Mouse (Mus musculus): ENCODE results near the gene Sept4. TPM values are rescaled to one million over a fixed set of nuclear protein-coding genes. Genes with fewer than 3 reads are reported as not detected.

Gene Sept4
- polyA plus RNA-seq, 1 experiment = 19.4 TPM

GRCm38 (mm10) chr11:87591526-87592353 lies 23.0 kb downstream of the Sept4 start, which contains the start of gene Mtmr4:
TSS of gene Mtmr4 (plus strand) at chr11:87592162.
- TF ChIP-seq POLR2A (IDR thresholded peaks at IDR 0.05; ENCODE audit: borderline replicate concordance, extremely low read depth, insufficient read depth, insufficient read length, poor library complexity, severe bottlenecking) (peak; percentile 66; the same call in 1 of the 2 replicates), CTCF (IDR thresholded peaks at IDR 0.05; ENCODE audit: borderline replicate concordance, extremely low read depth, insufficient read depth, insufficient read length) (no peak)
- peak; percentile 100 for DNase-seq (ENCODE audit: low read depth)

- TF ChIP-seq CTCF (IDR thresholded peaks at IDR 0.05; ENCODE audit: borderline replicate concordance, extremely low read depth, insufficient read depth, insufficient read length) = peak; percentile 8; the same call in 1 of the 2 replicates
- no peak for TF ChIP-seq POLR2A (IDR thresholded peaks at IDR 0.05; ENCODE audit: borderline replicate concordance, extremely low read depth, insufficient read depth, insufficient read length, poor library complexity, severe bottlenecking)
- no peak for DNase-seq (ENCODE audit: low read depth)
These were observed 23.6 kb downstream of the Sept4 start for GRCm38 (mm10) chr11:87592354-87592695.

GRCm38 (mm10) chr11:87592713-87593598 lies 24.3 kb downstream of the Sept4 start:
- TF ChIP-seq CTCF (IDR thresholded peaks at IDR 0.05; ENCODE audit: borderline replicate concordance, extremely low read depth, insufficient read depth, insufficient read length) = no peak
- no peak for TF ChIP-seq POLR2A (IDR thresholded peaks at IDR 0.05; ENCODE audit: borderline replicate concordance, extremely low read depth, insufficient read depth, insufficient read length, poor library complexity, severe bottlenecking)
- DNase-seq (ENCODE audit: low read depth) = no peak

GRCm38 (mm10) chr11:87595327-87595841 lies 26.7 kb downstream of the Sept4 start:
- TF ChIP-seq CTCF (IDR thresholded peaks at IDR 0.05; ENCODE audit: borderline replicate concordance, extremely low read depth, insufficient read depth, insufficient read length) (no peak), POLR2A (IDR thresholded peaks at IDR 0.05; ENCODE audit: borderline replicate concordance, extremely low read depth, insufficient read depth, insufficient read length, poor library complexity, severe bottlenecking) (peak; percentile 91)
- DNase-seq (ENCODE audit: low read depth) = peak; percentile 96

DNA sequence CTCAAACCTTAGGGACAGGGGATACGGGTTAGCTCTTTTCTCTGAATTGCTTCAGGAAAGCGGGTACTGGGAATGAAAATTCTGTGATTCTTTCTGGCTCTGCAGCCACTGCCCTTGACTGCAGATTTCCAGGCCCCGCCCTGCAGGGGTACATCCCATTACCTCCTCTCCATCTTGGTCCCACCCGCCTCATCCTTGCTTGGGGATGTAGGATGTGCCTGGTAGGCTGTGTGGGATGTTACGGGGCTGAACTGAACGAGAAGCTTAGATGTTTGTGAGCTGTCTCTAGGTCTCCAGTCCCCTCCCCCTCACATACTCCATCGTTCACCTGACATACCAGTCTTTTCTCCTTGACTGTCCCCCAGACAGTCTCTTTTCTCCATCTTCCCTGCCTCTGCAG lies 27.3 kb downstream of the Sept4 start:
- DNase-seq (ENCODE audit: low read depth) = peak; percentile 53
- no peak for TF ChIP-seq POLR2A (IDR thresholded peaks at IDR 0.05; ENCODE audit: borderline replicate concordance, extremely low read depth, insufficient read depth, insufficient read length, poor library complexity, severe bottlenecking)
- TF ChIP-seq CTCF (IDR thresholded peaks at IDR 0.05; ENCODE audit: borderline replicate concordance, extremely low read depth, insufficient read depth, insufficient read length) = no peak

- TF ChIP-seq CTCF (IDR thresholded peaks at IDR 0.05; ENCODE audit: borderline replicate concordance, extremely low read depth, insufficient read depth, insufficient read length) (peak; percentile 35; the same call in 1 of the 2 replicates), POLR2A (IDR thresholded peaks at IDR 0.05; ENCODE audit: borderline replicate concordance, extremely low read depth, insufficient read depth, insufficient read length, poor library complexity, severe bottlenecking) (no peak)
- DNase-seq (ENCODE audit: low read depth) = peak; percentile 72
These were observed 27.8 kb downstream of the Sept4 start for GRCm38 (mm10) chr11:87596492-87596891.

- DNase-seq (ENCODE audit: low read depth) = no peak
- no peak for TF ChIP-seq CTCF (IDR thresholded peaks at IDR 0.05; ENCODE audit: borderline replicate concordance, extremely low read depth, insufficient read depth, insufficient read length)
- no peak for TF ChIP-seq POLR2A (IDR thresholded peaks at IDR 0.05; ENCODE audit: borderline replicate concordance, extremely low read depth, insufficient read depth, insufficient read length, poor library complexity, severe bottlenecking)
These were observed 28.4 kb downstream of the Sept4 start for GRCm38 (mm10) chr11:87597061-87597460.

DNA sequence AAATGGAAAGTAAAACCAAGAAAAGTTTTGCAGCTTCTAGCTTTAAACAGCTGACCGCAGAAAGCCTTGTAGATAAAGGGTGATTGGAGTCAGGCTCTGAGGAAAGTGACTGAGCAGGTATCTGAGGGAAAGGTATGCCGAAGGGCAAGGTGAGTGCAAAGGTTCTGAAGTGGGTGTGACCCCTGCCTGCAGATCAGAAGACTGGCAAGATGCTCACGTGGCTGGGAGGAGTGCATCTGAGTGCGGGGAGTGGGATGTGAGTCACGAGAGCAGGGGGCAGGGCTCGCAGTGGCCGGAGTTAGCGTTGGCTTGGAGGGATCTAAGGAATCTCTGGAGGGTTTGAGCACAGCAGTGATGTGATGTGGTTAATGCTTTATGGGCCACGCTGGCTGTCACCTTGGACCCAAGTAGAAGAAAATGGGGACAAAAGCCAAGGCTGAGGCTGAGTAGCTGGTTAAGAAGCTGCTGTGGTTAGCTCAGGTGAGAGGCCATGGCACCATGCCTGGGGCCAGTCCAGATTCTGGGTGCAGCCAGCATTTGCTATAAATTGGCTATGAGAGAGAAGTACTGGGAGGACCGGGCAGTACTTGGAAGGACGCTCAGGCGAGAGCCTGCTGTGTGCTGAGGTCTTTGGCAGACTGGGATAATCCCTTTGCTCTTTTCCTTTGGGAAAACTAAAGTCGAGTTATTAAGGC lies 30.8 kb downstream of the Sept4 start:
- no peak for TF ChIP-seq CTCF (IDR thresholded peaks at IDR 0.05; ENCODE audit: borderline replicate concordance, extremely low read depth, insufficient read depth, insufficient read length)
- no peak for TF ChIP-seq POLR2A (IDR thresholded peaks at IDR 0.05; ENCODE audit: borderline replicate concordance, extremely low read depth, insufficient read depth, insufficient read length, poor library complexity, severe bottlenecking)
- no peak for DNase-seq (ENCODE audit: low read depth)

DNA sequence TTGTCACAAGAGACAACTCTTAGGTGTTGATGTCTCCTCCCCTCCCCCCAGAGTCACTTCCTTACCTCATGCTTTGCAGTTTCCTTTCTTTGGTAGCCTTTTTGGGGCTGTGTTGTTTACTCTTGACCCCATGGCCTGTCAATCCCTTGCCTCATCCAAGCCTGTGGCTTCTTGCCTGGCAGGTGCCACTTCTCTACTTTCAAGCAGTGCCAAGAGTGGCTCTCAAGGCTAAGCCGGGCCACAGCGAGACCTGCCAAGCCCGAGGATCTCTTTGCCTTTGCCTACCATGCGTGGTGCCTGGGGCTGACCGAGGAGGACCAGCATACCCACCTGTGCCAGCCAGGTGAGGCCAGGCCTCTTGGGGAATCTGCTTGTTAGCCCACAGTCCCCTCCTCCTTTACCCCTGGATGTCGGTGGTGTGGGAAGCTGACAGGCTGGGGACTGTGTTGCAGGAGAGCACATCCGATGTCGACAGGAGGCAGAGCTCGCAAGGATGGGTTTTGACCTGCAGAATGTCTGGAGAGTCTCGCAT lies 31.7 kb downstream of the Sept4 start:
- TF ChIP-seq POLR2A (IDR thresholded peaks at IDR 0.05; ENCODE audit: borderline replicate concordance, extremely low read depth, insufficient read depth, insufficient read length, poor library complexity, severe bottlenecking) = no peak
- no peak for TF ChIP-seq CTCF (IDR thresholded peaks at IDR 0.05; ENCODE audit: borderline replicate concordance, extremely low read depth, insufficient read depth, insufficient read length)
- DNase-seq (ENCODE audit: low read depth) = no peak

DNA sequence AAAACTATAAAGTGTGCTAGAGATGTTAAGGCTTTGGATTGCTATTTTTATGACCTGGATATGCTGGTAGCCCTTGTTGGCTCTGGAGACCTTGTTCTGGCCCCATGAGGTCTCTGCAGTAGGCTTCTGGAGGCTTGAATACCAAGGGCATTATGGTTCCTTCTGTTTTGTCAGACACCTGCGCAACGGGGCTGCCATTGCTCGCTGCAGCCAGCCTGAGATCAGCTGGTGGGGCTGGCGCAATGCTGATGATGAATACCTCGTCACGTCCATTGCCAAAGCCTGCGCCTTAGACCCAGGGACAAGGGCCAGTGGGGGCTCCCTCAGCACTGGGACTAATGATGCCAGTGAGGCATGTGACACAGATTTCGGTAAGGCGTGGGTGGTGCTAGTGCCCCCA lies 33.5 kb downstream of the Sept4 start:
- DNase-seq (ENCODE audit: low read depth) = no peak
- TF ChIP-seq POLR2A (IDR thresholded peaks at IDR 0.05; ENCODE audit: borderline replicate concordance, extremely low read depth, insufficient read depth, insufficient read length, poor library complexity, severe bottlenecking) = no peak
- no peak for TF ChIP-seq CTCF (IDR thresholded peaks at IDR 0.05; ENCODE audit: borderline replicate concordance, extremely low read depth, insufficient read depth, insufficient read length)

All from brain, embryonic 14.5 days (tissue).